Mouse (Mus musculus) CD4-positive helper T cell, adult 2 months (primary cell): Measurements from ENCODE around the gene Slc26a9.

ENCODE experiments used
- DNase-seq: peaks from one replicate; pipeline ENCODE4 v3.0.0-alpha.2; 2012; ENCODE audit warnings: low read depth, missing footprints, low spot score

Gene Slc26a9

DNA sequence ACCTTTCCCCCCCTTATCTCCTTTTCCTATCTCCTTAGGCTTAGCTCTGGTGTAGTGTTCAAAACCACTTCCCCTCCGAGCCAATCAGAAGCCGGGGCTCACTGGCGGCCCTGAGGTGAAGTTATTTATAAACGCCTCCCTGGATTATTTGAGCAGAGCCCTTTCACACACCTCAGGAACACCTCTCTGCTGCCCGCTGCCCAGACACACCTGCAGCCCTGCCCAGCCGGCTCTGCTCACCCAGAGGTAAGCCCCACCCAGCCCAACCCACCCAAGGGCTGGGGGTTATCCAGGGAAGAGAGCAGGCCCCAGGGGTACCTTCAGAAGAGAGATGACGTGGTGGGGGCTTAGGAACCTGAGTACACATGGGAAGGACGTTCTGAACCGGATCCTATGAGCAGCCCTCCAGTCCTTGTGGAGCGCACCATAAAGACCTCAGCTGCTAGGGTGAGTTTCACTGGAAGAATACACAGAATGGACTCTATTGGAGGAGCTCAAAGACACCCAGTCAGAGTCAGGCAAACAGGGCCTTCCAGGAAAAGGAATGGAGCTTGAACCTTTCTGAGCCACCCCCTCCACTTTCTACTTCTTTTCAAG is at the start of gene Slc26a9:
TSS of gene Slc26a9 (plus strand) at position 155 of the 597 bp plus-strand sequence.
- DNase-seq, result no peak

DNA sequence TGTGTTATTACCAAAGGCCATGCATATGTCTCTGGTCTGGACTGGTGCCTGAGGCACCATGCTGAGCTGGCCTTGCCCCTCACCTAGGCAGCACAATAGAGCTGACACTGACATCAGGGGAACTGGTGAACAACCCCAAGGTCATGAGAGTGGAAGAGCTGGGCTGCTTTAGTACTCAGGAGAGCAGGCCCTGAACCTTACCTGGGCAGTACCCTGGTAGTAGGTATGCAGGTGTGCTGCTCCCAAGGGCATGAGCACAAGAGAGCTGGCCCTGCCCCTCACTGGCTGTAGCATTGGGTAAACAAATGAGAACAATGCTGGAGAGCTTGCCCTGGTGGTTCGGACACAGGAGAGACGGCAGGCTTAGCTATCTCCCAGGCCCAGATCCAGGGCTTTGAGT is 48.5 kb upstream of the Slc26a9 start:
- no peak for DNase-seq

GRCm38 (mm10) chr1:131696325-131696724 is 47.5 kb upstream of the Slc26a9 start:
- DNase-seq, result no peak

GRCm38 (mm10) chr1:131698770-131699169 is 45.1 kb upstream of the Slc26a9 start:
- no peak for DNase-seq

DNA sequence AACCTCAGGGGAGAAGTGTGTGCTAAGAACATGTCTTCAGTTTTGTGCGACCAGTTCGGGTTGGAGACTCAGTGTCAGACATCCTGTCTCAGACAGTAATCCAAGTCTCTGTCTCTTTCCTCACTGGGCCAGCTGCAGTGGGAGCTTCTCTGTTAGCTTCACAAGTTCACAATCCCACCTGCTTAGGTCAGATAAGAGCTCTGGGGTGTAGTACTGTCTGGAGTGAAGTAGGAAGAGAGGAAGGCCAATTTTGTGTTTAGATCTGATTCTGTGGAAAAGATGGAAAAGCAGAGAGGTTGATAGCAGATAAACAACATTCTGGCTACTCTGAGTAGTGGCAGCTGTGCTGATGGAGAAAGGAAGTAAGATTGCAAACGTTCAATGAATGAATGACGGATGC is 44.2 kb upstream of the Slc26a9 start:
- DNase-seq, result no peak

DNA sequence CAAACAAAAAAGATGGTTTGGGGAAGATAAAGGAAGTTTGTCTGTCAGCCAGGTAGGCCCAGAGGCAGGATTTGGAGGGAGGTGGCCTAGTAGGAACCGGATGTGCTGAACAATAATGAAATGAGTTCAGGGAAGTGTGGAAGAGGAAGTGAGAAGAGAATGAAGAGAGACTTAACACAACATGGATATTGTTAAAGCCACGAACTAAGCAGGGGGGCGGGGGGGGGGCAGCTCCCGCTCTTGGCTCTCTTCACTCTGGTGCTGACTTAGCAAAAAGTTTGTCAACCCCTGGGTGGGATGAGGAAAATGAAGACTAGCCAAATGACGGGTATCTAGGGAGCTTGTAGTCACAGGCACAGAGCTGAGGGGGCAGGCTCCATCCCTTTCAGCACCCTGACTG is 43.4 kb upstream of the Slc26a9 start:
- no peak for DNase-seq

DNA sequence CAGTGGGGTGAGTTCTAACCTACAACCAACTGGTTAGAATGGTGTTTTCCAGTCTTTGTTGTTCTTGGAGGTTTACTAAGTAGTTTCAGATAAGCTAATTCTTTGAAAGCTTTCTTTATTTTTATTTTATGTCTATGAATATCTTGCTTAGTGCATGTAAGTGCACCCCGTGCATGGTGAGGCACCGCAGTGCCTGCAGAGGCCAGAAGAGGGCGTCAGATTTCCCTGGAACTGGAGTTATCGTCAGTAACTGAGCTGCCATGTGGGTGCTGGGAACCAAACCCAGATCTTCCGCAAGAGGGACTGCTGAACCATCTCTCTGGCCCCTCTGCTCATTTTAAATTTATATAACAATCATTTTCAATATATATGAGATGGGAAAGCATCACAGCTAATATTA is 42.4 kb upstream of the Slc26a9 start:
- no peak for DNase-seq

- DNase-seq, result no peak
Measured at GRCm38 (mm10) chr1:131702094-131702766, 41.6 kb upstream of the Slc26a9 start.

DNA sequence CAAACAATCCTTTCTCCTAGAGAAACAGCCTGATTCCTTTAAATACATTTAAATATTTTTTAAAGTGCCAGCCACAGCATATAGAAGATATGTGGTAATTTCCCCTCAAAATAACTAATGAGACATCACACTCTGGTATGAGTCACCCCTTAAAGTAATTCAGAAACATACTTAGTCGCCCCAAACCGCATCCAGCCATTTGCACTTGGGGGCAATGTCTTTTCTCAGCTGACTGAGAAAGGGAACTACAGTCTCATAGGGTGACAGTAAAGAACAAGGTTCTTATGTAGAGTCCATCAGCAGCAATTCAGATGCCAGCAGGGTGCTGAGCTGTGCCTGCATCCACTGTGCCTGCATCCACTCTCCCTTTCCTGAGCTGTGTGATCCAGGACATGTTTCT is 40.3 kb upstream of the Slc26a9 start:
- DNase-seq, result no peak

DNA sequence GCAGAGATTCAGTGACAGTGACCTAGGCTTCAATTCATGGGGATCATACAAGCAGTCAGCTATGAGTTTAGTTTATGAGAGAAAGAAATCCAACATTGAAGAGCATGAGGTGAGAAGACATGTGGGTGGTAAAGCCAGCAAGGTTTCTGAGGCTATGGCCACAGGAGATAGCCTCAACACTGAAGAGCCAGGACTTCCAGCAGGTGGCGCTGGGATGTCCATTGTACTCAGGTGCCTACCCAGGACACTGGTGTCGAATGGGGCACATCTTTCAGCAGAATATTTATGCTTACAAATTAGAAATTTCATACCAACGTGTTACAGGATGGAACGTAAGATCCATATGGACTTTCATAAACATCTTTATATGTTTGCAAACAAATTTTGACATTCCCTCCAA is 35.5 kb upstream of the Slc26a9 start:
- DNase-seq, result peak; percentile 50

DNA sequence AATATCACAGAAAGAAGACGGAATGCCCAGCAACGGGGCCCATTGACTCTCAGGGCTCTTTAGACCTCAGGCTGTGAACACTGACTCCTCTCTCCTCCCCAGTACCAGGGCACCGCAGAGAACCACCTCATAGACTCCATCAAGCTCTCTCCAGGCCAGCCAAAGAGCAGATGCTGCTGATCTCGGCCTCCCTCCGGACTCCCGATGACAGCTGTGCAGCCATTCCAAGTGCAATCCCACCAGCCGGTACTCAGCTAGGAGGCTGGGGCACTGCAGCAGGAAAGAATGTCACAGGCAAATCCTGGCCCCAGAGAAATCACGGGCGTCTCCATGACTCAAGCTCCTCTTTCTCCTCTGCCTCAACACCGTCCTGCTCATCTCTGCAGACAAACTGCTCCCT is 32.3 kb upstream of the Slc26a9 start:
- DNase-seq, result no peak

GRCm38 (mm10) chr1:131712386-131712785 is 31.4 kb upstream of the Slc26a9 start:
- peak; percentile 62 for DNase-seq

DNA sequence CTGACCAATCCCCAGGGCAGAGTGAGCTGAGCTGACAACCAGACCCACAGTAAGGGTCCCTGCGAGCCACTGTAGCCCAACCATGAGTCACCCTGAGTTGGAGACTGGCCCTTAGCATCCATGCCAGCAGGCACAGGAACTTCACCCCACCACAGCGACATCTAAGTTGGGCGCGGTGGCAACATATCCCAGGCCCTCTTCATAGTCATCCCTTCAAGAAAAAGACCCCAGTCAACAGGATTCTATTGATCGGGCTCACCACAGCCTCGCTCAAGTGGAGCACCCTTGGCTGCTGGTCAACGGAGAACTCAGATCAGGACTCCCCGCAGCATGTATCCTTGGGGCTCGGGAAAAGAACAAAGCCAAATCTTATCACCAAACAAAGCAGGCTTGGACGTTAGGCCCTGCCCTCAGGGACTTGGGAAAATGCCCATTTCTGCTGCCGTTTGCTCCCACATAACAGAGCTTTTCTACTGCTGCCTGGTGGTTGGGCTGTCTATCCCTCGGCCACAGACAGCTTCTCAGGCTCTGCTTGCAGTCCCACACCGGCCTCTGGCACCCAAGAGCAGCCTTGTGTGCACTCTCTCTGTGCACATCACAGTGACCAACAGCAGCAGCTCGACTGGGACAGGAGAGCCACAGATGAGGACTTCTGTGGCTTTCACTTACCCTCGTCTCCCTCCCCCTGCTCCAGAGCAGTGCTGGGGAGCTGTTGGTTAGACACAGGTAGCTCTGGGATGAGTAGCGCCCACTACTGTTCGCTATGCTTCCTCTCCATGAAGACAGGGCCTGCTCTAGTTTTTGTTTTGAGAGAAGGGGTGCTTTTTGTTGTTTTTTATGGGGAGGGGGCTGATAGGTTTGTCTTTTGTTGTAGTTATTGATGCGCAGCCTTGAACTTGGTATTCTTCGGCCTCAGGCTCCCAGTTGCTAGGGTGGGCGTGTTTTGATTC is 29.2 kb upstream of the Slc26a9 start:
- no peak for DNase-seq

DNA sequence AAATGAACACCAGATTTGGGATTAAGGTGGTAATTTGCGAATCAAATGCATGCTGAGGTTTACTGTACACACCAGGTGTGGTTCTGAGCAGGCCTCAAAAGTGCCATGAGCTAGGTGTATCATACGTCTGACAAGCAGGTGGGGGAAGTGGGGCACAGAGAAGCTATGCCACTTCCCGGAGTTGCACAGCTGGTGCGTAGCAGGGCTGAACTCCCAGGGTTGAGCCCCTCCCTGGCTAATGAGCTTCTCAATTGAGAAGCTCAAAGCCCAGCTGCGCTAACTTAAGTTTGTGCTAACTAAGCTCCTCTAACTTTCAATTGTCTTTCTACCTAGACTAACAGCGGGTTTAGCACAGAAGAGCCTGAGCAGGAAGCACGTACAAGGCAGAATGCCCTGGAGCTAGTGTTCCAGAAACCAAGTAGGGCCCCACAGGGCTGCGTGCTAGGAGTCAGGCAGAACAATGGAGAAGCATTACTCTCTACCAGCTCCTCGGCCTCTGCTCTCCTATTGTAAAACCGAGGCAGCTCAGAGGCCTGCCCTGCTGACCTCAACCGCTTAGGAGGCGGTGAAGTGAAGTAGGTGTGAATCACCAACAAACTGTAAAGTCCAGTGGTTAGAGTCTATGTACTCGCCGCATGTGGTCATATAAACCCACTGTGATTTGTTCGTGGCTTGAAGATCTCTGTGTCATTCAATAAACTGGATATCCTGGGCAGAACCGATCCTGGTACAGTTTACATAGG is 24.7 kb upstream of the Slc26a9 start:
- no peak for DNase-seq

DNA sequence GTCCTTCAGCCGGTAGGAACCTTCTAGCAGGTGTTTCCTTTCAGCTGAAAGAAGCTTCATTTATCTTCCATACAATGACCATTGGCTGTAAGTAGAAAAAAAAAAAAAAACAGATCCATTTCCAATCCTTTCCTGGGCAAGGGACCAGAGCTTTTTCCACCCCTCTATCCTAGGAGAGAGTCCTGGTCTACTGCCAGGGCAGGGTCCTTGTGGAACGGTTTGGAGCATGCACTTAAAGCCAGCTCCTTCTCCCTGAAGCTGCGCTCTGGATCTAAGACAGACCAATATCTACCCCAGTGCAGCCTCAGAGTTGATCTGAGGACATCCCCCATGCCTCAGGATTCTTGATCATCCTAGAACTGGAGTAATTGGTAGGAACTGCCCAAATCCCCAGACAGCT is 21.8 kb upstream of the Slc26a9 start:
- no peak for DNase-seq

DNA sequence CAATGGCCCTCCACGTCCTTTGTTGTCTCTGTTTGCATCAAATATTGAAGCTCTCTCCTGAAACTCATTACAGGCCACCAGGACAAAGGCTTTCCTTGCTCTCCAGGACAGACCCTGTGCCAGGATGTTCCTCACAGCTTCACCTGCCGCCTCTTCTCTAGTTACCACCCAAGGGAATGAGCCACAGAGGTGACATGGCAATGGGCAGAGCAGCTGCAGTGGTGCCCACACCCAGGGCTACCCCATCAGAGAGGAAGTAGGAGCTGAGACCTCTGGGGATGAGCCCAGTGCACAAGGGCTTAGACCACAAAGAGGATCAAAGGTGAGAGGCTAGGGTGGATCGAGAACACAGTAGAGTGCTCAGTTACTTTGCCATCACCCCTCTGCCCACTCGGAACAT is 20.3 kb upstream of the Slc26a9 start:
- DNase-seq, result no peak

GRCm38 (mm10) chr1:131726586-131726985 is 17.2 kb upstream of the Slc26a9 start:
- DNase-seq, result no peak

DNA sequence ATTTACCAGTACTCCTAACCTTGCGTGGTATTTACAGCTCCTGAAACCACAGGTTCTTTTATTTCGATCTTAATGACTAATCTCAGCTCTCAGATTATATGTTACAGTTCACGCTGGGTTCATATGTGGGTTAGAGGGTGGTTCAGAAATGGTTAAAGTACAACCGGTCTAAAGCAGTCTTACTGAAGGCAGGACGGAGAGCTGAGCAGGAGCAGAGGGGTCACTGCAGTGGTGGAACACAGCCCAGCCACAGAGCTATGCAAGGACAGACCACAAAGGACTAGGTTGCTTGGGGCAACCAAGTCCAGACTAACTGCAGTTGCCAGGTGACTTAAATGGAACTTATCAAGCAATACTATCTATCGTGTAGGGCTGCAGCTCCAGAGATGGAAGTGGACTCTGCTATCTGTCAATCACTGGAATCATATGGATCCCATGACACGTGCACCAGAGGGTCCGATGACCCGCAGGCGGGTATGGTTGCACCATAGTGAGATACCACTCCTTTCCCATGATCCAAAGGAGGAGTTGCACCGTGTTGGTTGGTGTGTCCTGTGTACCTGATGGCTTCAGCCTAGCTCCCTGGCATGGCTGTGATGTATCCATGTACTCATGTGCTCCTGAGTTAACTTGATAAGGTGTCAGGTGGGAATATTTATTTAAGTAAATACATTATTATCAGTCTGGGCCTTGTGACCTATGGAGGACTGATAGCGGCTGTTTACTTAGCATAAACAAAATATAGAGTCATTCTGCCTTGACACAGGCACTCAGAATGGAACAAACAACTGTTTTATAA is 13.0 kb upstream of the Slc26a9 start:
- DNase-seq, result no peak

DNA sequence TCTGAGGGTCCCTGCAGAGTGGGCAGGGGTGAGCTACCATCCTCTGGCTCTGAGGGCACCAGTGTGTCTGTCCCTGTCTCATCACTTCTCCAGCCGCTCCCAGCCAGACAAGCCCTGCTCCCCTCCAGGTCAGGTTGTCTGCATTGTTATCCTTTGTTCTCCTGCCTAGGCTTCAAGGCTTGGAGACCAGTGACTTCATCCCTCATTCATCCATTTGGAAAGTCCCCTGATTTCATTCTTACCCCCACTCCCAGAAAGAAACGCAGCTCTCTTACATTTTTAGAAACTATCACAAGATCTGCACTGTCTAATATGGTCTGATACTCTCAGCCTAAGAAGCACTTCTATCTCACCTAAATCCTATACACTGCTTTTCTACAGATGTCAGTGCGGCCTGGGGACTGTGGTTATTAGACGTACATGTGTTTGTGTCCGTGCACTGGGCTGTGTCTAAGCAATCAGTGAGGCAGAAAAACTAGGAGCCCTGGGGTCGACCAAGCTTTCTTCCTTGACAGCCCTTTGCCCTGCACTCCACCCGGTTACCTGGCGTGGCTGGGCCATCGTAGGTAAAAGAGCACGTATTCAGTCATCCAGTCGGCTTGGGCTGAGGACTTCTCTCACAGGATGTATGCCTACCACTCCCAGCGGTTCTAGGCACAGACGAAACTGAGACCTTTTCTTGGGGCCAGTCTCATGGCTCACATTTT is 10.2 kb upstream of the Slc26a9 start:
- no peak for DNase-seq

GRCm38 (mm10) chr1:131734657-131735273 is 9.1 kb upstream of the Slc26a9 start:
- DNase-seq, result no peak
